Mouse (Mus musculus): Measurements from ENCODE around the gene Elf5.
A peak's percentile ranks its signal among the peaks of the same experiment; 100 is the strongest.

The Elf5 gene

DNA sequence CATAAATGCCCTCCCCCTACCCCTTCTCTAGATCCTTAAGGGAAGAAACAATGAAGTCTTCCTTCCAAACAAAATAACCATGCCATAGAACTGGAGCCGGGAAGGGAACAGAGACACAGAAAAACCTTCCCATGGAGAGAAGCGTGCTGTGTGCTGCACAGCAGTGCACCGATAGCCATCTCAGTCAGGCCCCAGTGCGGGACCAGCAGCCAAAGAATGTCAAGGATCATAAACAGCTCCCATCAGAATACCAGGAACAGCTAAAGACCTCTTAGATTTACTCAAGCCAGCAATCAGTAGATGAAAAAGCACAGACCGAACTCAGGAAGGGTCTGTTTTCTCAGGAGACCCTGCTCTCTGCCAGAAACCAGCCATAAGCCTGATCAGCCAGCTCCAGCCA is 25.0 kb downstream of the Elf5 start:
- no peak for DNase-seq

DNA sequence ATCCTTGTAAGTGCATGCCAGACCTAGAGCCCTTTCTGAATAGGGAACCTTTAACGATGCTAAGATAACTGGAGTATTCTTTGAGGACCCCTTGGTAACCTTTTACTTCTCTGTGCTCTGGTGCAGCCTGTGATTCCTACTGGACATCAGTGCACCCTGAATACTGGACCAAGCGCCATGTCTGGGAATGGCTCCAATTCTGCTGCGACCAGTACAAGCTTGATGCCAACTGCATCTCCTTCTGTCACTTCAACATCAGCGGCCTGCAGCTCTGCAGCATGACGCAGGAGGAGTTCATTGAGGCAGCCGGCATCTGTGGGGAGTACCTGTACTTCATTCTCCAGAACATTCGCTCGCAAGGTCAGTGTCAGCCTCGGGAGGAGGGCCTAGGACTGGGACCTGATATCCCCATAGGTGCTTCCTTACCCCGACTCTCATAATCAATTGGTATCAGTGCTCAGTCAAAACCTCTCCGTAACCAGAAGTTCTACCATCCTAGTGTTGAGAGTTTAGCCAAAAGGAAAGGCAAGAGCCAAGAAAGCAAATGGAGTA is 27.7 kb downstream of the Elf5 start:
- no peak for DNase-seq

DNA sequence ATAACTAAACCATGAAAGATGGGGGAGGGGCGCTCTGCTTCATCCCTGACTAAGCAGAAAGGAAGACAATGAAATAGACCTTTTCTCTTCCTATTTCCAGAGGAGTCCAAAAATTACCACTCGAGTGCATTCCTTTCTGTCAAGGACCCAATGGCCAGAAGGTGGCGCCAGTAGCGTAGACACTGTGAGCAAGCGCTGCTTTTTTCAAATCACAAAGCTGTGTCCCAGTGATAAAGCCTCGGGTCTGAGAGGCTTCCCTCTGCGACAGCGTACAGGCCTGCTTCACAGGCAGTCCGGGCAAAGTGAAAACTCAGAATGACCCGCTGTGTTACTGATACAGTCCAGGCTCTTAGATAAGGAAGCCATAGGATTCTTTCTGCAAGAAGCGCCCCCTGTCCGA is 28.2 kb downstream of the Elf5 start:
- peak; percentile 51 to 83 for DNase-seq

DNA sequence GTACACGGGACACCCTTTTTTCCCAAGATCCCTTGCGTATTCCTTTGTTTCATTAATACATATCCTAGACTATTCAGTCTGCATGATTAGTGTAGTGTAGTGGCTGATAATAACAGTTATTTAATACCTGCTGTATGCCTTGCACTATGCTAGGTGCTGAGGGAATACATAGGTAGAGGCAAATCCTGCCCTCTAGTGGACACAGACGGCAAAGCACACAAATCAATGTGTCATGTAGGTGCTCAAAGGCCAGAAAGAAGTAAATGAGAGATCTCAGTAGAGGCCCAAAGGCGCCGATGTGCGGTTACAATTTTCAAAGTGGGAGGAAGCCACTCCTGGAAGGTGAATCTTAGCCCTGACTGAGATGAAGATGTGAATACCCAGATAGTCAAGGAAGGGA is 34.3 kb downstream of the Elf5 start:
- peak in 1 of 2 experiments; percentile 74 for DNase-seq

DNA sequence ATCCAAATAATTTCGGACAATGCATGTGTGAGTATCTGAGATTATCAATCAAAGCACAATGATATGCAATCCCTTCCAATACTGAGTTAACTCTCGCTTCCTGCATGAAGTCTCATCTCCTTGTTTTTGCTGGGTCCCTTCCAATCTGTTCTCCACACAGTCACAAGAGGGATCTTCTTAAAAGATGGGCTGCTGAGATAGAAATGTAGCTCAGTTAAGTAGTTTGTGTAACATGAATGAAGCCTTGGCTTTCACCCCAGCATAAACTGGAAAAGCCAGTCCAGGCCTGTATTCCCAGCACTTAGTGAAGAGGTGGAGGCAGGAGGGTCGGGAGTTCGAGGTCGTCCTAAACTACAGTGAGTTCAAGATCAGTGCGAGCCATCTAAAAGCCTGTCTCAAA is 34.8 kb downstream of the Elf5 start:
- no peak for DNase-seq

DNA sequence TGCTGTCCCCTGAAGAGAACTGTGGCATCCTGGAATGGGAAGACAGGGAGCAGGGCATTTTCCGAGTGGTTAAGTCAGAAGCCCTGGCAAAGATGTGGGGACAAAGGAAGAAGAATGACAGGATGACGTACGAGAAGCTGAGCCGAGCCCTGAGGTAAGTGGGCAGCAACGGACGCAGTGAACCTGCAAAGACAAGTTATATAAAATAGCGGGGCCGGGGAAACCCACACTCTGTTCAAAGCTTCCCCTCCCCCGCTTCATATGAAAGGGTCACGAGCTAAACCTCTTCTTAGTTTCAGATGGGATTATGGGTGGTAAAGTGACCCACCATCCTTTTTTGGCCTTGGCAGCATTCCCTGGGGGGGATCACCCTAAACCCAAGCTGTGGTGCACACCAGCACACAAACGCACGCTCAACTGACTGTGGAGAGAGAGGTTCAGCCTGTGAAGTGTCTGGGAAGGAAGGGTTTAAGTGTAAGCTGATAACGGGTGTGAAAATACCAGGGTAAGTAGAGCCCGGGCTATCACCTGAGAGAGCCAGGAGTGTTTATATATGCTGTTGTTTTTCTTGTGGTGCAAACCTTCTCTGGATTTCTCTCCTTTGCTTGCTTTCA is 37.6 kb downstream of the Elf5 start:
- DNase-seq = no peak

DNA sequence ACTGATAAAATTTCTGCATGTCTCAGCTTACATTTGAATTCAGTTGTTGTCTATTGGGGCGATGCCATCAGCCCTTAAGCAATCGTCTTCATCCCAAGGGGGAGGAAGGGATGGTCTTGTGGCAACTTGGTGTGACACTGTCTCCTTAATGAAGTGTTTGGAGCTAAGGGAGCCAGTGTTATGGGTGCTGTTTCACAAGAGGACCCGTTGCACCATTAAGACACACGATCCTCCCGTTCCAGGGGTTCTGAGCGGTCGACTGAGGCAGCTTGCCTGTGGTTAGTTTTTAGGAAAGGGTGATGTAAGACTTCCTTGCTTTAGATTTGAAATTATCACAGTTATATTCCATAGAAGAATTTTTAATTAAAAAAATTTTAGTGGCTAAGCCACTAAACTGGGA is 38.3 kb downstream of the Elf5 start:
- no peak for DNase-seq

DNA sequence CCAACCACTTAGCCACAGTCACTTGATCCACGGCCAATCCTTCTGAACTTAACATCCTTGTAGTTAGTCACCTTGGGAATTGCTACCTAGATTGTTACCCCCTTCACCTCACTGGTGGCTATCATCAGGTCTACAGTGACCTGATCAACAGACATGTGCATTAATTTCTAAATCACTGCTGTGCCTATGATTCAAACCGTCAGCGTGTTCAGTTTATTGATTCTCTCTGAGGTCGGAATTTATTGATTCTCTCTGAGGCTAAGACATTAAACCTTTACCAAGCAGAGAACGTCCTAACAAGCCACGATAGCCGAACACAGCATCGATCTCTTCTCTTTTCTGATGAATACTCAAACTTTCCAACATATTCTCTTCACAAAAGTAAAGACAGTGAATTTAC is 38.8 kb downstream of the Elf5 start:
- DNase-seq = no peak

DNA sequence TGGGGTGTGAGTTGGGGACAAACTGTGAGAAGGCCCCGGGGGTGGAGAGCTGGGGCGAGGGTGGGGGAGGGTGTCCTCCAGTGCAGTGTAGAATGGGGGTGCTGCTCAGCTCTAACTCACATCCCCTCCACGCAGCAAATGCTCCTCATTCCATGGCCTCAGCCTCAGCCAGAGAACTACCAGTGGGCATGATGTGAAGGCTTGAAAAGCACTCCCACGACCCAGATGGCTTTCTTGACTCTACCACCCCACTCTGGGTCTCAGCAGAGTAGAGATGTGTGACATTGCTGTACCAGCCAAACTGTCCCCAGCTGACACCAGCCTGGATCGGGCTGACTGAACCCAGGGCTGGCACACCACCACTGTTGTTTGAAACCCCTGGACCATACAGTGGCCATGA is 41.1 kb downstream of the Elf5 start:
- no peak for DNase-seq

DNA sequence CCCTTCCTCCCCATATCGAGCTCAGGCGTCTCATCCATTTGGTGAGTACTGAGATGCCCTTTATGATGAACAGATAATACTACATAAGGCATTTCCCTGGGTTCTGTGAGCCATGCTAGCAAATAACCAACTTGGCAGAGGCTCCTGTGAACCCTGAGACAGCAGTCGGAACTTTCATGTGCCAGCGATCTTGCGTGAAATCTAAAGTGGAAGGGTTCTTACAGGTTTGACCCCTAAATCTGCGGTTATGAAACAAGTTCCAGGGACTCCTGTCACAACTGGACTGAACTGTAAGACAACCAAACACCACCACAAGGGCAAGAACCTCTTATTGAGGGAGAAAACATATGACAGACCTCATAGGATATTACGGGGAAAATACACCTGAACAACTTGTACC is 44.3 kb downstream of the Elf5 start:
- peak in 1 of 2 experiments; percentile 52 for DNase-seq

DNA sequence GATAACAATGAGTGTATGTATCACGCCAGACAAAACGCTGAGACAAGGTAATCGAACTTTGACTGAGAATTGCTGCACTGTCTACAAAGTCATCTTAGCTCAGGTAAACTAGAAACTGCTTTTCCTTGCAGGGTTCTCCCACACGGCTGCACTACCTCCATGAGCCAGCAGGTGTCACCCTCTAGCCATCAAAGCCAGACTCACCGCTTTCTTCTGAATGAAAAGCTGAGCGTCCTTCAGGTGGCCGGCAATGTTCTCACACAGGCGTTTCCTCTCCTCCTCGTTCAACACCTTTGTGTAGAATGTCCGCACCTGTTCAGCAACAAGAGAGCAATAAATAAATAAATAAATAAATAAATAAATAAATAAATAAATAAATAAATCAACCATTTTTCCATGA is 45.2 kb downstream of the Elf5 start:
- peak; percentile 71 to 87 for DNase-seq

DNA sequence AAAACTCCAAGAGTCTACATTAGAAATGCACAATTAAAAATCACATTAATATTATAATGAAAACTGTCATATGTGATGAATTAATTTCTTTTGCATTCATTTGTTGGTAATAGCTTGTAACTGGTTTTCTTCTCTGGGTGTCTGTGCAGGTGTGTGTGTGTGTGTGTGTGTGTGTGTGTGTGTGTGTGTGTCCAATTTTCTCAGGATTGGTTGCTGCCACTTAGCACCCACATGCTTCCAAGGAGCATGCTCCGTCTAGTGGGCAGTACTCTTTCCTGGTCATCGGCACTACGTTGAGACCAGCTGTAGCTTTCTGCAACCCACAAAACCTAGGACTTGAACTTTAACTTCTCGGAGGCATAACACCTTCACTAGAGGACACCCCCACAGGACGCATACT is 45.6 kb downstream of the Elf5 start:
- no peak for DNase-seq

DNA sequence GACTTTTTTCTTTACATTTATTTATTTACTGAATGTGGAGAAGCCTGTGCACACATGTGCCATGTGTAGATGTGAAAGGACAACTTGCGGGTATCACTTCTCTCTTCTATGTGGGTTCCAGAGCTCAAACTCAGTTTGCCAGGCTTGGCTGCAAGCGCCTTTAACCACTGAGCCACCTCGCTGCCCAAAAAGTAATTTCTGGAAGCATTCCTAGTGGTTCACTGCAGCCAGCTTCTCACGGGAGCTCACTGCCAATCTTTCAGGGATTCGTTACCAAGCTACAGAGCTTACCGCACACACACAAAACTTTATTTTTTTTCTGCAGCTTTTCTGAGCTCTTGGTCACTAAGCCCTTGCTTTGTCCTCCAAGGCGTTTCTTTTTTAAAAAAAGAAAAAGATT is 46.1 kb downstream of the Elf5 start:
- DNase-seq = peak in 1 of 2 experiments; percentile 23

DNA sequence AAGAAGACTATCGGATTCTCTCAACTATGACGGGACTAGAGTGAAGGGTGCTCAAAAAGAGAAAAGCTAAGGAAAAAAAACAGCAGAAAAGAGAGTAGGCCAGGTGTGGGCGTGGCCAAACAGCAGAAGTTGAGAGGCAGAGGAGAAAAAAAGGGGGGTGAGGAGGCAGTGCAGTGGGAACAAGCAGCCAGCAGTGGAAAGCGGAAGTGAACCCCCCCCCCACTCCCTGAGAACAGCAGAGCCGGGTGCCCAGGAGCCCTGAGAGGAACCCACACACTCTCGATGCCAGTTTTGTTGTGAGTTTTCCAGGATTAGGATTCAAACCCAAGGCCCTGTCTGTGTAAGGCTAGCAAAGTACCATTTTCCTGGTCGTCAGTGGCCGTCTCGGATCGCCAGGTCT is 47.6 kb downstream of the Elf5 start:
- DNase-seq = no peak

DNA sequence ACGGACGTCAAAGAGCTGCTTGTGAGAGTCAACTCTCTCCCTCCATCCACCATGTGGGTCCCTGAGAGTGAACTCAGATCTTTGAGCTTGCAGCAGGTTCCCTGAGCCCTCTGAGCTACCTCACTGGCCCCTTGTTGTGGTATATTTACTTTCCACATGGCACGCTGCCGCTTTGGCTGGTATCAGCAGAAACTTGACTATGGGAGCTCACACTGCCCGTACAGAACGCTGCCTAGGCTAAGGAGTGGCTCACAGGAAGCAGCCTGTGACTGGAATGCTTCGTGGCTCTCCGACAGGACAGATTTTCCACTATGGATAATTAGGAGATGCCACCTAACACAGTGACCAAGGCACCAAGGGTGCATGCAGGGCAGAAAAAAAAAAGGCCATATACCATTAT is 49.7 kb downstream of the Elf5 start:
- DNase-seq = no peak

DNA sequence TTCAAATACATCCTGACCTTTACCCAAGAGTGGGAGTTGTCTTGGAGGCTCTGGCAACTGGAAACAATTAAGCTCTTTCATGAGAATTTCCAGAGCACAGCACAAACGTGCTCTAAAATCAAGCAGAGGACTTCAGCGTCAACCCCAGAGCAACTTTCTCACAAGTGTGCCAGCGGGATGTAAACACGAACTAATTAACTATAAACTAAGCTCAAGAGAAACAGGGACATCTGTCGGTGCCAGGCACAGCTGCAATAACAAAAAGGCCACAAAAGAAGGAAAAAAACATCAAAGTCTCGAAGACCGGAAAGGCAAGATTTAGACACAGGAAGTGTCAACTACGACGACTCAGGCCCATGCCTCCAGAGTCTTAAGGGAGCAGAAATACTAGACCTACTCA is 50.3 kb downstream of the Elf5 start:
- no peak for DNase-seq

DNA sequence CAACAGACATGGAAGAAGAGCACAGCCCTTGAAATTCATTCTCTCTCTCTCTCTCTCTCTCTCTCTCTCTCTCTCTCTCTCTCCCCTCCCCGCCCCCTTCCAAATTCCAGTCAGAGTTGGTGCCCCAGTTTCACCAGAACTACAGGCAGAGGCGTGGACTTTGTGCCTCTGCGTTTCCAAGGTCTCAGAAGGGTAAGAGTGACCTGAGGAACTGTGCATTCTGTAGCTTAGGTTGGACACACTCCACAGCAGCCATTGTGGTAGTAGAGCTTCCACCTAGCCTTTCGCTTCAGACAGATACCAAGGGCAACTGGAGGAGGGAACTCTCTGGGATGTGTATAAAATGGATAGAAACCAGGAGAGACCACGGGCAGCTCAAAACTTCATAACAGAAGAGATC is 51.3 kb downstream of the Elf5 start:
- no peak for DNase-seq

DNA sequence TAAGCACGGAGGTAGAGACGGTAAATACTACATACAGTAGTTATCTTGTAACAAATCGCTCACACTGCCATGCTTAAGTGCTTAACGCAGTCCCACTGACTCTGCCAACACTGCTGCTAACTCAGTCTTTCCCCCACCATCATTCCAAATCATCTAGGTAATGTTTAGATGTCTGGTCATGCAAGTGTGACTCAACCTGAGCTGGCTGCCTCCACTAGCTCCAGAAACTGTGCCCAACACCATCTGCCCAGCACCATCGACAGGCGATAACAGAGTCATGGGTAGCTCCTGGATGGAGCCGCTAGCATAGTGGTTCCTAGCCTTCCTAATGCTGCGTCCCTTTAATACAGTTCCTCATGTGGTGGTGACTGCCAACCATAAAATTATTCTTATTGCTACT is 53.0 kb downstream of the Elf5 start:
- no peak for DNase-seq

DNA sequence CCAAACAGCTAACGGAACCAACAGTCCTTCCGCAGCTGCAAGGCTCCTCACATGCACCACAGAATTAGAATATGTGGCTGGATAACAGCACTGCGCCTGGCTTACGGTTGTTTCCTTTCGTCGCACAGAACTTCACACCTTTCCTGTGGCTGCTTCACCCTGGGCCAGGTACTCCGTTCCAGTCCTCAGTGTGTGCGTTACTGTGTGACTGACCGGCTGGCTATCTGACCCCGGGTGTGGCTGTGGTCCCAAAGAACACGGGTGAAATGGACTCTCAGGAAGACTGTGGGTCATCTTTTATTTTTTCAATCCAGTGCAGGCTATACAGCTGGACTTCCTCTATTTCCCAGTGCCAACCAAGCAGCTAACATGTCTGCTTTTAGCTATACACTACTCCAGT is 53.9 kb downstream of the Elf5 start:
- DNase-seq = no peak

DNA sequence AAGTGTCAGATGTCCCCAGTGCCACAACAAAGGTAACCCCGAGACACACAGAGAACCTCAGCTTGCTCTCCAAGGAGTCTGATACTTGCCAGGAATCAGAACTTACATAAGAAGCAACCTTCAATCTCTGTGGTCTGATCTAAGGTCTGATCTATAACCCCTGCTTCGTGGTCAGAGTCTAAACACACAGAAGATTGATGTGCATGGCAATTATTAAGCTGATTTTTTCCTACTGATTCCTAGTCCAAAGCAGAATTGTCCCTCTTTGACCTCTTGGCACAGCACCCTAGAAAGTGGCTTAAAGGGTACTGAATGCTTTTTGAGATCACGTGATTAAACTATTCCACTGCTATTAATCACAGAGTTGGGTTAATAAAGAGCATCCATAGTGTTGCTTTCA is 54.8 kb downstream of the Elf5 start:
- peak; percentile 62 to 81 for DNase-seq

DNA sequence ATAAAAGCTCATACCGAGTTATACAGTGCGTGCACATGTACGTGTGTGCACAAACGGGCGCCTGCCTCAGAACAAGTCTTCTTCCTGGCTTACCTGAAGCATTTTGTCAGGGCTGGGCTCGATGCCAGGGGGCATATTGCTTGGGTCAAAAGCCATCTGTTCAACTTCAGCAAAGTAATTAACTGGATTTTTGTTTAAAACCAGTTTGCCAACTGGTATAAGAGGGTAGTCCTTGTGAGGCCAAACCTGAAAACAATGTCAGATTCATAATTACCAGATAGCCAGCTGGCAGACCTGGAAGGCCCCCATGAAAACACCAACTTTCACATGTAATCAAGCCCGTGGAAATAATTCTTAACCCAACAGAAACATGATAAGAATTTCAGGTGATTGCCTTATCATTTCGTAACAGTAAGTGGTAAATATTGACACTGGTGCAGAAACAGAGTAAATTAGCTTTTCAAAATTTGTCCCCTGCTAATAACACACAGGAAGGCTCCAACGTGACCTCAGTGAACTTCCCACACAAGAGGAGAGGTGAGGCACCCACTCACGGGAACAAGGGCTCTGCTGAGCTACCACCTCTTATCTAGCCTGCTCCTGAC is 55.6 kb downstream of the Elf5 start:
- peak; percentile 76 to 79 for DNase-seq

DNA sequence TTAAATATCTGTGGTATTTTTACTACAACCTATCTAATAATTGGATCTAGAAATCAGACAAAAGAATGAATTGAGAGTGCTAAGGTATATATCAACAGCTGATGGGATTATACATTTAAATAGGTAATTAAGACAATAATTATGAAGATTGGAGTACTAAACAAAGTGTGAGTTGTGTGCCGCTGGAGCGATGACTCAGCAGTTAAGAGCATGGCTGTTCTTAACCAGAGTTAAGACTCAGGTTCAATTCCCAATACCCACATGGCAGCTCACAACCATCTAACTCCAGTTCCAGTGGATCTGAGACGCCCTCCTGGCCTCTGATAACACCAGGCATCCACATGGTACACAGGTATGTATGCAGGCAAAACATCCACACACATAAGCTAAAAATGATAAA is 61.9 kb downstream of the Elf5 start:
- DNase-seq = no peak

DNA sequence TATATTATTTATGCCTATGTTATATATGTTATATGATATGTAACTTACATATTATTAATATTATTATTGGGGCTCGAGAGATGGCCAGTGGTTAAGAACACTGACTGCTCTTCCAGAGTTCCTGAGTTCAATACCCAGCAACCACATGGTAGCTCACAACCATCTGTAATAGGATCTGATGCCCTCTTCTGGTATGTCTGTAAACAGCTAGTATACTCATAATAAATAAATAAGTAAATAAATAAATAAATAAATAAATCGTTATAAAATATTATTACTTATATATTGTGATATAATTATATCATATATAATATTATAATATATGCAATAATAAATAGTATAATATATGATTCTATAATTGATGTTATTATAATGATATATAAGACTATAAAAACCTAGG is 64.7 kb downstream of the Elf5 start:
- no peak for DNase-seq

DNA sequence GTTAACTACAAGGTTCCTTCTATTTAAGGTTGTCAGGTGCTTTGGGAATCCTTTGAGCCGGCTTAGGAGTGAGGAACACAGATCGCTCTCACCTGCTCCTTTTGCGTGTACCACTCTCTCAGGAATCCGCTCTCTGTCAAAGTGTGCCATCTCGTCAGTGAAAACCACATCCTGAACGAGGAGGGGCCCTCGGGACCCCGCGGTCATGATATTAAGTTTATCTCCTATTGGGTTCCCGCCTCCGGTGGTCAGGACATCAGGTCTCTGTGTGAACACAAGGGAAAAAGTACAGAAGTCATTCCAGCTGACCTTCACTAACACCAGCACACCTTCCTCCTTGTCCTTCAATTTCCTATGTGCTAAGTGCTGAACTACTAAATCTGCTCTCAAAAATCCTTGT is 65.2 kb downstream of the Elf5 start:
- no peak for DNase-seq

DNA sequence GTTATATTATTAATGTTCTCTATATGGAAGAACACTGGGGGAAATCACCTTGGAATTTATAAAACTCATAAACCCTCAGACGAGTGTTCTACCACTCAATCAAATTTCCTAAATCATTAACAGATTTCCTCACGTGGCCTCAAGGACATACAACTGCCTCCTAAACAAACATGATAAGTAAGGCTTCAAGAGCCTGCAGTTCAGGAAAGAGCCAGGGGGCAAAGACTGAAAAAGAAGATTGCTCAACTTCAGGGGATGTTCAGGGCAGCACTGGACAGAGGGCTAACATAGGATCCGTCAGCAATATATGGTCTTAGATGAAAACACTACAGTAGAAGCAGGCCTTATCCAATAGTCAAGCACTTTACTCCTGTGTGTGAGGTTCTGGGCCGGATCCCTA is 66.0 kb downstream of the Elf5 start:
- peak in 1 of 2 experiments; percentile 77 for DNase-seq
